Mouse (Mus musculus): ENCODE data around the gene Gm43064.

DNA sequence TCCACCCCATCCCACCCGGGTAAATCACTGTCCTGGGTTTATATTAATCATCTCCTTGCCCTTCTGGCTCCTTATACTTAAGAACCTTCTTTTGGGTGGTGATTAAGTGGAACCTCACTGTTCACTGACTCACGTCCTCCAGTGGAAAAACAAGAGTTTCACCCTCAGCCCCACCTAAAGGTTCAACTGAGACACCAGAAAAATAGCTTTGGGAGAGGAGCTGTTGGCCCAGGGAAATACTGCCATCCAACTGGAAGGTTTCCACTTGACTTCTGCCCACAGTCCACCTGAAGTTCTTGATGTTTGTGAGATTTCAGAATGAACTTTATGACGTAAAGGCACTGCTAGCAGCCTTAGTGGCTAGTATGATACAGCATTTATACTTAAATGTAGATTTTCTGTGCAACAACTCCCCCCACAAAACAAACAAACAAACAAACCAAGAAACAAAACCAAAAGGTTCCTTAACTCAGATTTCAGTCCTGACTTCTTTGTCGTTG, 53.4 kb downstream of the Gm43064 start:
- TF ChIP-seq CTCF (conservative IDR thresholded peaks at IDR 0.05; ENCODE audit: insufficient read depth, insufficient read length, low read depth, low read length), result no peak
- TF ChIP-seq POLR2A (IDR thresholded peaks at IDR 0.05; ENCODE audit: low read depth, low read length), result no peak
